Mouse (Mus musculus) intestine, embryonic 14.5 days (tissue): ENCODE data around the gene Arhgap31. TPM values are rescaled to one million over a fixed set of nuclear protein-coding genes. Genes with fewer than 3 reads are reported as not detected.

Source experiments
- ATAC-seq: fragments of 200-750 bp; cut with Nextera tagmentation; replicated peaks from 2 replicates; pipeline ENCODE4 v1.8.0; 2017; ENCODE audit warnings: low read depth, moderate number of reproducible peaks, moderate TSS enrichment, moderate library complexity; ENCODE audit not compliant: low FRiP score, low TSS enrichment
- DNase-seq: peaks from one replicate; pipeline ENCODE4 v3.0.0-alpha.2; 2018; ENCODE audit warnings: low spot score
- H3K27ac ChIP-seq: fragments of 300-500 bp; sonication (generic); 2 replicates; pipeline ENCODE4 v1.5.1; 2014; ENCODE audit warnings: low read depth, mild to moderate bottlenecking, control low read depth
- H3K27me3 ChIP-seq: fragments of 300-500 bp; sonication (generic); replicated peaks from 2 replicates; pipeline ENCODE4 v1.6.1; 2014; ENCODE audit warnings: low read length, control low read depth; ENCODE audit not compliant: control insufficient read depth, insufficient read depth
- H3K36me3 ChIP-seq: fragments of 300-500 bp; sonication (generic); 2 replicates; pipeline ENCODE4 v1.6.1; 2014; ENCODE audit warnings: low read length, control low read depth; ENCODE audit not compliant: control insufficient read depth, insufficient read depth
- H3K4me1 ChIP-seq: fragments of 300-500 bp; sonication (generic); replicated peaks from 2 replicates; pipeline ENCODE4 v1.6.1; 2014; ENCODE audit warnings: low read length, control low read depth, mixed read lengths; ENCODE audit not compliant: control insufficient read depth, insufficient read depth
- H3K4me2 ChIP-seq: fragments of 300-500 bp; sonication (generic); 2 replicates; pipeline ENCODE4 v1.6.1; 2014; ENCODE audit warnings: low read length
- H3K4me3 ChIP-seq: fragments of 300-500 bp; sonication (generic); 2 replicates; pipeline ENCODE4 v1.5.1; 2014; ENCODE audit warnings: low read depth, low read length, control low read depth, mixed read lengths
- H3K9ac ChIP-seq: fragments of 300-500 bp; sonication (generic); 2 replicates; pipeline ENCODE4 v1.6.1; 2014; ENCODE audit warnings: mild to moderate bottlenecking, low read length
- H3K9me3 ChIP-seq: fragments of 300-500 bp; sonication (generic); 2 replicates; pipeline ENCODE4 v1.6.1; 2016; ENCODE audit warnings: low read length, control low read depth; ENCODE audit not compliant: control insufficient read depth
- WGBS: fragments of 180-500 bp; shearing (Covaris S2); extraction: QIAGEN DNeasy Blood & Tissue Kit; methylation state at CpG from one replicate; pipeline ENCODE4 v1.1.7; 2014; 5-methylcytosine and 5-hydroxymethylcytosine counted together
- polyA plus RNA-seq: library from polyadenylated mRNA; unstranded; fragments of >200 nt; fragmentation: Nextera tagmentation; extraction: Ambion mirVana; gene quantifications from 2 replicates; pipeline ENCODE4 v1.2.1, GENCODE M21; 2014

Gene Arhgap31
- polyA plus RNA-seq, 1 experiment from 2014 or later = 10.9 TPM

- no peak overlapping the region for H3K9ac ChIP-seq
- no peaks in the 10 kb centered on the region for H3K9me3 ChIP-seq
- no peaks in the 10 kb centered on the region for H3K4me1 ChIP-seq
- WGBS = 79% methylated on average over 10 of the region's 10 CpGs
- no peaks in the 10 kb centered on the region for H3K27me3 ChIP-seq
- H3K36me3 ChIP-seq = no peaks in the 10 kb centered on the region
- peak; percentile 28 for DNase-seq
- no peak overlapping the region for H3K4me3 ChIP-seq
- no peak overlapping the region for H3K4me2 ChIP-seq
- H3K27ac ChIP-seq = no peak overlapping the region
- no peak for ATAC-seq
These were observed 50.5 kb downstream of the Arhgap31 start for GRCm38 (mm10) chr16:38662575-38662974.

- Histone ChIP-seq H3K9ac (no peak overlapping the region), H3K4me2 (no peak overlapping the region), H3K4me1 (peaks cover 25% of the 10 kb centered on the region), H3K27ac (peak overlapping the region; percentile 28; the same call in 1 of the 2 replicates), H3K4me3 (no peak overlapping the region), H3K36me3 (no peaks in the 10 kb centered on the region), H3K27me3 (no peaks in the 10 kb centered on the region), H3K9me3 (no peaks in the 10 kb centered on the region)
- no peak for DNase-seq
- 37% methylated on average over 4 of the region's 4 CpGs for WGBS
- ATAC-seq = no peak
These were observed 58.8 kb downstream of the Arhgap31 start for GRCm38 (mm10) chr16:38654308-38654707.

GRCm38 (mm10) chr16:38653390-38653871 lies 59.6 kb downstream of the Arhgap31 start:
- no peaks in the 10 kb centered on the region for H3K36me3 ChIP-seq
- no peaks in the 10 kb centered on the region for H3K9me3 ChIP-seq
- DNase-seq (peak; percentile 58), ATAC-seq (peak; percentile 61; the same call in 1 of the 2 replicates)
- H3K27me3 ChIP-seq = no peaks in the 10 kb centered on the region
- peaks cover 33% of the 10 kb centered on the region for H3K4me1 ChIP-seq
- WGBS = 16% methylated on average over 10 of the region's 10 CpGs
- no peak overlapping the region for H3K9ac ChIP-seq
- H3K27ac ChIP-seq = peak overlapping the region; percentile 28
- no peak overlapping the region for H3K4me3 ChIP-seq
- peak overlapping the region; percentile 22 for H3K4me2 ChIP-seq

- Histone ChIP-seq H3K4me3 (no peak overlapping the region), H3K36me3 (no peaks in the 10 kb centered on the region), H3K9me3 (no peaks in the 10 kb centered on the region), H3K27me3 (no peaks in the 10 kb centered on the region), H3K4me2 (no peak overlapping the region), H3K27ac (no peak overlapping the region), H3K4me1 (peaks cover 33% of the 10 kb centered on the region), H3K9ac (no peak overlapping the region)
- DNase-seq = no peak
- 74% methylated on average over 5 of the region's 5 CpGs for WGBS
- no peak for ATAC-seq
These were observed 60.4 kb downstream of the Arhgap31 start for GRCm38 (mm10) chr16:38652653-38653052.

- H3K27me3 ChIP-seq = no peaks in the 10 kb centered on the region
- no peak overlapping the region for H3K4me3 ChIP-seq
- no peaks in the 10 kb centered on the region for H3K36me3 ChIP-seq
- peaks cover 33% of the 10 kb centered on the region for H3K4me1 ChIP-seq
- DNase-seq = no peak
- ATAC-seq = no peak
- peak overlapping the region; percentile 24; the same call in 1 of the 2 replicates for H3K27ac ChIP-seq
- H3K9me3 ChIP-seq = no peaks in the 10 kb centered on the region
- no peak overlapping the region for H3K4me2 ChIP-seq
- 81% methylated on average over 10 of the region's 10 CpGs for WGBS
- H3K9ac ChIP-seq = no peak overlapping the region
These were observed 61.3 kb downstream of the Arhgap31 start for GRCm38 (mm10) chr16:38651721-38652231.

GRCm38 (mm10) chr16:38651306-38651705 lies 61.8 kb downstream of the Arhgap31 start:
- no peak for DNase-seq
- 90% methylated on average over 12 of the region's 12 CpGs for WGBS
- peaks cover 33% of the 10 kb centered on the region for H3K4me1 ChIP-seq
- H3K4me2 ChIP-seq = no peak overlapping the region
- H3K9ac ChIP-seq = no peak overlapping the region
- no peak for ATAC-seq
- H3K9me3 ChIP-seq = no peaks in the 10 kb centered on the region
- no peaks in the 10 kb centered on the region for H3K27me3 ChIP-seq
- H3K4me3 ChIP-seq = no peak overlapping the region
- no peaks in the 10 kb centered on the region for H3K36me3 ChIP-seq
- H3K27ac ChIP-seq = no peak overlapping the region; the same call in 1 of the 2 replicates

- ATAC-seq = no peak
- H3K4me1 ChIP-seq = peaks cover 28% of the 10 kb centered on the region
- no peaks in the 10 kb centered on the region for H3K27me3 ChIP-seq
- no peak for DNase-seq
- H3K4me2 ChIP-seq = peak overlapping the region; percentile 16; the same call in 1 of the 2 replicates
- H3K27ac ChIP-seq = no peak overlapping the region
- H3K9ac ChIP-seq = no peak overlapping the region
- WGBS = 23% methylated on average over 11 of the region's 11 CpGs
- no peaks in the 10 kb centered on the region for H3K9me3 ChIP-seq
- no peaks in the 10 kb centered on the region for H3K36me3 ChIP-seq
- no peak overlapping the region for H3K4me3 ChIP-seq
These were observed 63.6 kb downstream of the Arhgap31 start for GRCm38 (mm10) chr16:38649431-38649827.

GRCm38 (mm10) chr16:38648783-38649430 lies 64.2 kb downstream of the Arhgap31 start:
- 66% methylated on average over 9 of the region's 9 CpGs for WGBS
- no peak overlapping the region for H3K4me3 ChIP-seq
- H3K4me2 ChIP-seq = peak overlapping the region; percentile 16; the same call in 1 of the 2 replicates
- H3K27me3 ChIP-seq = no peaks in the 10 kb centered on the region
- no peaks in the 10 kb centered on the region for H3K9me3 ChIP-seq
- H3K9ac ChIP-seq = no peak overlapping the region
- peaks cover 22% of the 10 kb centered on the region for H3K4me1 ChIP-seq
- H3K36me3 ChIP-seq = no peaks in the 10 kb centered on the region
- DNase-seq = no peak
- H3K27ac ChIP-seq = no peak overlapping the region
- ATAC-seq = no peak

GRCm38 (mm10) chr16:38648155-38648554 lies 64.9 kb downstream of the Arhgap31 start:
- Histone ChIP-seq H3K4me3 (no peak overlapping the region), H3K4me1 (peaks cover 15% of the 10 kb centered on the region), H3K36me3 (no peaks in the 10 kb centered on the region), H3K4me2 (no peak overlapping the region), H3K9ac (no peak overlapping the region), H3K9me3 (no peaks in the 10 kb centered on the region), H3K27ac (no peak overlapping the region), H3K27me3 (no peaks in the 10 kb centered on the region)
- ATAC-seq = no peak
- no peak for DNase-seq
- 72% methylated on average over 5 of the region's 5 CpGs for WGBS
